Mouse (Mus musculus) stomach, embryonic 16.5 days (tissue): Measurements from ENCODE around the gene Capns2. TPM values are rescaled to one million over a fixed set of nuclear protein-coding genes. Genes with fewer than 3 reads are reported as not detected.

Source experiments
- ATAC-seq: fragments of 200-750 bp; cut with Nextera tagmentation; 2 replicates; pipeline ENCODE4 v1.8.0; 2017; ENCODE audit warnings: moderate number of reproducible peaks, moderate TSS enrichment; ENCODE audit not compliant: insufficient read depth, low FRiP score
- H3K27ac ChIP-seq: fragments of 300-500 bp; sonication (generic); 2 replicates; pipeline ENCODE4 v1.5.1; 2014; ENCODE audit warnings: low read length
- H3K27me3 ChIP-seq: fragments of 300-500 bp; sonication (generic); 2 replicates; pipeline ENCODE4 v1.6.1; 2014; ENCODE audit warnings: low read length, control low read depth, mixed read lengths; ENCODE audit not compliant: control insufficient read depth, insufficient read depth
- H3K36me3 ChIP-seq: fragments of 300-500 bp; sonication (generic); 2 replicates; pipeline ENCODE4 v1.6.1; 2014; ENCODE audit warnings: low read length; ENCODE audit not compliant: control insufficient read depth, insufficient read depth
- H3K4me1 ChIP-seq: fragments of 300-500 bp; sonication (generic); 2 replicates; pipeline ENCODE4 v1.6.1; 2014; ENCODE audit warnings: low read length, control low read depth, mixed read lengths; ENCODE audit not compliant: control insufficient read depth, insufficient read depth
- H3K4me2 ChIP-seq: fragments of 300-500 bp; sonication (generic); 2 replicates; pipeline ENCODE4 v1.6.1; 2014; ENCODE audit warnings: low read depth, low read length, mixed read lengths
- H3K4me3 ChIP-seq: fragments of 300-500 bp; sonication (generic); replicated peaks from 2 replicates; pipeline ENCODE4 v1.5.1; 2014; ENCODE audit warnings: mild to moderate bottlenecking, low read length
- H3K9ac ChIP-seq: fragments of 300-500 bp; sonication (generic); 2 replicates; pipeline ENCODE4 v1.6.1; 2014; ENCODE audit warnings: low read length
- H3K9me3 ChIP-seq: fragments of 300-500 bp; sonication (generic); replicated peaks from 2 replicates; pipeline ENCODE4 v1.6.1; 2016; ENCODE audit warnings: low read length, control low read depth; ENCODE audit not compliant: control insufficient read depth
- WGBS: fragments of 180-500 bp; shearing (Covaris S2); extraction: QIAGEN DNeasy Blood & Tissue Kit; methylation state at CpG from one replicate; pipeline ENCODE4 v1.1.7; 2014; 5-methylcytosine and 5-hydroxymethylcytosine counted together
- polyA plus RNA-seq: library from polyadenylated mRNA; unstranded; fragments of >200 nt; fragmentation: Nextera tagmentation; extraction: Ambion mirVana; gene quantifications from 2 replicates; pipeline ENCODE4 v1.2.1, GENCODE M21; 2015

The Capns2 gene
- polyA plus RNA-seq, result 19.5 and 32.7 TPM in 2 replicates

GRCm38 (mm10) chr8:92901107-92901506, at the start of gene Capns2:
Gene Capns2, plus strand, starts transcription at chr8:92901407.
- 86% methylated on average over 5 of the region's 5 CpGs for WGBS
- Histone ChIP-seq H3K9ac (no peak within 1 kb of the TSS), H3K9me3 (no peaks in the 10 kb centered on the region), H3K36me3 (no peaks in the 10 kb centered on the region), H3K4me1 (no peaks in the 10 kb centered on the region), H3K4me3 (peak within 1 kb of the TSS; percentile 15; the same call in 1 of the 2 replicates), H3K27me3 (no peaks in the 10 kb centered on the region), H3K4me2 (peak within 1 kb of the TSS; percentile 9; the same call in 1 of the 2 replicates), H3K27ac (peak within 1 kb of the TSS; percentile 62)
- ATAC-seq, result no peak

- WGBS, result 37% methylated on average over 18 of the region's 18 CpGs
- no peaks in the 10 kb centered on the region for H3K36me3 ChIP-seq
- H3K4me1 ChIP-seq, result peaks cover 41% of the 10 kb centered on the region
- 0 out of 2 replicates have a peak, but pooled peaks have one; percentile 16 for ATAC-seq
- no peak overlapping the region for H3K4me3 ChIP-seq
- no peak overlapping the region for H3K9ac ChIP-seq
- H3K27ac ChIP-seq, result peak overlapping the region; percentile 51; the same call in 1 of the 2 replicates
- no peak overlapping the region for H3K4me2 ChIP-seq
- H3K9me3 ChIP-seq, result no peaks in the 10 kb centered on the region
- no peaks in the 10 kb centered on the region; the same call in 1 of the 2 replicates for H3K27me3 ChIP-seq
Observed at GRCm38 (mm10) chr8:92853188-92853983, 47.8 kb upstream of the Capns2 start.

GRCm38 (mm10) chr8:92854673-92855072, 46.5 kb upstream of the Capns2 start:
- no peaks in the 10 kb centered on the region for H3K36me3 ChIP-seq
- no peaks in the 10 kb centered on the region; the same call in 1 of the 2 replicates for H3K27me3 ChIP-seq
- H3K4me2 ChIP-seq, result peak overlapping the region; percentile 68
- no peaks in the 10 kb centered on the region for H3K9me3 ChIP-seq
- H3K27ac ChIP-seq, result 0 out of 2 replicates have a peak overlapping the region, but pooled peaks have one; percentile 15
- 84% methylated on average over 3 of the region's 3 CpGs for WGBS
- peaks cover 28% of the 10 kb centered on the region for H3K4me1 ChIP-seq
- no peak overlapping the region; the same call in 1 of the 2 replicates for H3K9ac ChIP-seq
- ATAC-seq, result no peak
- peak overlapping the region; percentile 73; the same call in 1 of the 2 replicates for H3K4me3 ChIP-seq

GRCm38 (mm10) chr8:92855171-92855894, 45.9 kb upstream of the Capns2 start, which contains the start of gene Lpcat2:
Gene Lpcat2, plus strand, starts transcription at chr8:92855339.
- ATAC-seq, result peak; percentile 74
- peak within 1 kb of the TSS; percentile 68 for H3K4me2 ChIP-seq
- H3K36me3 ChIP-seq, result no peaks in the 10 kb centered on the region
- 0 out of 2 replicates have a peak within 1 kb of the TSS, but pooled peaks have one; percentile 15 for H3K27ac ChIP-seq
- H3K4me3 ChIP-seq, result peak within 1 kb of the TSS; percentile 73
- peak within 1 kb of the TSS; percentile 83 for H3K9ac ChIP-seq
- WGBS, result 1% methylated on average over 50 of the region's 50 CpGs
- H3K9me3 ChIP-seq, result no peaks in the 10 kb centered on the region
- peaks cover 22% of the 10 kb centered on the region for H3K4me1 ChIP-seq
- H3K27me3 ChIP-seq, result no peaks in the 10 kb centered on the region; the same call in 1 of the 2 replicates

GRCm38 (mm10) chr8:92856273-92856986, 44.8 kb upstream of the Capns2 start:
- no peak for ATAC-seq
- WGBS, result 73% methylated on average over 7 of the region's 7 CpGs

GRCm38 (mm10) chr8:92858475-92859182, 42.6 kb upstream of the Capns2 start:
- no peak overlapping the region for H3K4me3 ChIP-seq
- no peaks in the 10 kb centered on the region for H3K27me3 ChIP-seq
- H3K4me2 ChIP-seq, result no peak overlapping the region
- no peak overlapping the region for H3K27ac ChIP-seq
- WGBS, result 84% methylated on average over 14 of the region's 14 CpGs
- no peak overlapping the region for H3K9ac ChIP-seq
- no peaks in the 10 kb centered on the region for H3K9me3 ChIP-seq
- peaks cover 7% of the 10 kb centered on the region for H3K4me1 ChIP-seq
- ATAC-seq, result no peak
- no peaks in the 10 kb centered on the region for H3K36me3 ChIP-seq

More at GRCm38 (mm10) chr8:92856273-92856986, 44.8 kb upstream of the Capns2 start:
- Histone ChIP-seq H3K27me3 (no peaks in the 10 kb centered on the region; the same call in 1 of the 2 replicates), H3K36me3 (no peaks in the 10 kb centered on the region), H3K4me1 (peaks cover 18% of the 10 kb centered on the region), H3K4me2 (peak overlapping the region; percentile 68), H3K4me3 (peak overlapping the region; percentile 73), H3K27ac (no peak overlapping the region), H3K9ac (peak overlapping the region; percentile 83; the same call in 1 of the 2 replicates), H3K9me3 (no peaks in the 10 kb centered on the region)

GRCm38 (mm10) chr8:92861977-92862376, 39.2 kb upstream of the Capns2 start:
- Histone ChIP-seq H3K9ac (no peak overlapping the region), H3K27ac (no peak overlapping the region), H3K27me3 (no peaks in the 10 kb centered on the region), H3K9me3 (no peaks in the 10 kb centered on the region), H3K4me3 (no peak overlapping the region), H3K36me3 (no peaks in the 10 kb centered on the region), H3K4me1 (no peaks in the 10 kb centered on the region), H3K4me2 (no peak overlapping the region)
- ATAC-seq, result no peak
- WGBS, result 92% methylated on average over 1 of the region's 1 CpGs

- H3K27ac ChIP-seq, result no peak overlapping the region
- no peaks in the 10 kb centered on the region for H3K4me1 ChIP-seq
- ATAC-seq, result no peak
- no peaks in the 10 kb centered on the region for H3K9me3 ChIP-seq
- H3K9ac ChIP-seq, result no peak overlapping the region
- H3K4me3 ChIP-seq, result no peak overlapping the region
- H3K36me3 ChIP-seq, result no peaks in the 10 kb centered on the region
- no peak overlapping the region for H3K4me2 ChIP-seq
- 70% methylated on average over 7 of the region's 7 CpGs for WGBS
- H3K27me3 ChIP-seq, result no peaks in the 10 kb centered on the region
Observed at GRCm38 (mm10) chr8:92870281-92870680, 30.9 kb upstream of the Capns2 start.
